Mouse (Mus musculus): Measurements from ENCODE around the gene Retreg1. TPM values are rescaled to one million over a fixed set of nuclear protein-coding genes. Genes with fewer than 3 reads are reported as not detected.
"Not testable (repeated sequence)": the region's sequence is repeated elsewhere in the genome, so short reads cannot be mapped to it uniquely, and the experiment has no call there.

Gene Retreg1
- polyA plus RNA-seq, 1 experiment from 2014 or later: 5.6 TPM

DNA sequence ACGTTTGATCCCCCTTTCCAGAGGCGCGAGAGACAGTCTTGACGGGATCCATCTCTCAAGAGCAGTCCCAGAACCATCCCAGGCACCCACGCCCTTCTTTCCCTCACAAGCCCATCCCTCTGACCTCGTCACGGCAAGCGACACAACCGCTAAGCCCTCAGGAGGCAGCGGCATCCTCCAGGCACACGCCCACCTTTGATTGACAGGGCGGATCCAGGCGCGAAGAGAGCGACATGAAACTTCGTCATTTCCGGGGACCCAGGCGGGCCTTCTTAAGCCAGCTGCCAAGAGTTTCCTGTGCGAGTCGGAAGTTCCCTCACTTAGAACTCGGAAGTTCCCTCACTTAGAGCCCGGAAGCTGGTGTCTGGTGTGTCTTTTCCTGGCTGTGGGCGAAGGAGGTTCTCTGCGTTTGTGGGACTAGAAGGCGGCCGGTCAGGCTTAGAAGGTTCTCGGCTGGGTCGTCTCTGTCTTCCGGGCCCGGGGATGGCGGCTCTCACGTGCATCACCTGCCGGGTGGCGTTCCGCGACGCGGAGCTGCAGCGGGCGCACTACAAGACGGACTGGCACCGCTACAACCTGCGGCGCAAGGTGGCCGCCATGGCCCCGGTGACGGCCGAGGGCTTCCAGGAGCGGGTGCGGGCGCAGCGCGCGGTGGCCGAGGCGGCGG, 141.2 kb downstream of the Retreg1 start, which contains the start of gene Zfp622:
Gene Zfp622 (plus strand): TSS at position 300 of the 667 bp plus-strand sequence.
- under 1% methylated on average over 57 of the region's 57 CpGs for WGBS
- Histone ChIP-seq H3K27me3 (ENCODE audit: control insufficient read depth, insufficient read depth, low read length) (no peaks in the 10 kb centered on the region), H3K36me3 (ENCODE audit: control insufficient read depth, insufficient read depth, low read length) (no peaks in the 10 kb centered on the region)

DNA sequence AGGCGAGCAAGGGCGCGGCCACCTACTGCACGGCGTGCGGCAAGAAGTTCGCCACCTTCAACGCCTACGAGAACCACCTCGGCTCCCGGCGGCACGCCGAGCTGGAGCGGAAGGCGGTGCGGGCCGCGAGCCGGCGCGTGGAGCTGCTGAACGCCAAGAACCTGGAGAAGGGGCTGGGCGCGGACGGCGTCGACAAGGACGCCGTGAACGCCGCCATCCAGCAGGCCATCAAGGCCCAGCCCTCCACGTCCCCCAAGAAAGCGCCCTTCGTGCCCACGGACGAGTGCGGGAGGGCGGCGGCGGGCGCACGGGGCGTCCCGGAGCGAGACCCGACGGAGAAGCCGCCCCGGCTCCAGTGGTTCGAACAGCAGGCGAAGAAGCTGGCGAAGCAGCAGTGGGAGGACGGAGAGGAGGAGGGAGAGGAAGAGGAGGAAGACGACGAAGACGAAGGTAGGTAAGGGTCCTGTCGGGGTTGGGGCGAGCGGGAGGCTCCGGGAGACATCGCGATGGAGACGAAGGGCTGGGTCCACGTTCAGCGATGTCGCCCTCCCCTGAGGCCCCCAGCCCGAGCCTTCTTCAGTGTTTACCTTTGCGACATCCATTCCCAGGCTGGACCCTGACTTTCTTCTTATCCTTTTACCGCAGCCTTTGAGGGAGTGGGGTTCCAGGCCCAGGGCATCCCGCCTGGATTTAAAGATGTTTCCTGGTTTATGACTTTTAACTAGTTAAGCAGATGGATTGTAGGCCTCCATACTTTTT, 141.9 kb downstream of the Retreg1 start:
- H3K4me3 ChIP-seq (ENCODE audit: low read depth, low read length): peak overlapping the region; percentile 96
- under 1% methylated on average over 70 of the region's 71 CpGs for WGBS
- H3K9ac ChIP-seq (ENCODE audit: low read length): peak overlapping the region; percentile 89
- ATAC-seq (ENCODE audit: insufficient read depth, low FRiP score, low TSS enrichment) (peak; percentile 25), DNase-seq (ENCODE audit: low spot score) (no peak)
- H3K4me1 ChIP-seq (ENCODE audit: control insufficient read depth, insufficient read depth, low read length): peaks cover 16% of the 10 kb centered on the region
- no peaks in the 10 kb centered on the region for H3K36me3 ChIP-seq (ENCODE audit: control insufficient read depth, insufficient read depth, low read length)
- peak overlapping the region; percentile 79 for H3K27ac ChIP-seq (ENCODE audit: low read depth, low read length)
- peak overlapping the region; percentile 78 for H3K4me2 ChIP-seq (ENCODE audit: low read depth)
- no peaks in the 10 kb centered on the region for H3K27me3 ChIP-seq (ENCODE audit: control insufficient read depth, insufficient read depth, low read length)
- no peaks in the 10 kb centered on the region for H3K9me3 ChIP-seq (ENCODE audit: control insufficient read depth, low read length)

More for the DNA sequence above, 141.2 kb downstream of the Retreg1 start, which contains the start of gene Zfp622:
- Histone ChIP-seq H3K9ac (ENCODE audit: low read length) (peak within 1 kb of the TSS; percentile 89), H3K9me3 (ENCODE audit: control insufficient read depth, low read length) (no peaks in the 10 kb centered on the region), H3K4me2 (ENCODE audit: low read depth) (peak within 1 kb of the TSS; percentile 78), H3K27ac (ENCODE audit: low read depth, low read length) (peak within 1 kb of the TSS; percentile 79), H3K4me1 (ENCODE audit: control insufficient read depth, insufficient read depth, low read length) (peaks cover 16% of the 10 kb centered on the region), H3K4me3 (ENCODE audit: low read depth, low read length) (peak within 1 kb of the TSS; percentile 96)
- peak; percentile 97 for DNase-seq (ENCODE audit: low spot score)
- ATAC-seq (ENCODE audit: insufficient read depth, low FRiP score, low TSS enrichment): peak; percentile 96

DNA sequence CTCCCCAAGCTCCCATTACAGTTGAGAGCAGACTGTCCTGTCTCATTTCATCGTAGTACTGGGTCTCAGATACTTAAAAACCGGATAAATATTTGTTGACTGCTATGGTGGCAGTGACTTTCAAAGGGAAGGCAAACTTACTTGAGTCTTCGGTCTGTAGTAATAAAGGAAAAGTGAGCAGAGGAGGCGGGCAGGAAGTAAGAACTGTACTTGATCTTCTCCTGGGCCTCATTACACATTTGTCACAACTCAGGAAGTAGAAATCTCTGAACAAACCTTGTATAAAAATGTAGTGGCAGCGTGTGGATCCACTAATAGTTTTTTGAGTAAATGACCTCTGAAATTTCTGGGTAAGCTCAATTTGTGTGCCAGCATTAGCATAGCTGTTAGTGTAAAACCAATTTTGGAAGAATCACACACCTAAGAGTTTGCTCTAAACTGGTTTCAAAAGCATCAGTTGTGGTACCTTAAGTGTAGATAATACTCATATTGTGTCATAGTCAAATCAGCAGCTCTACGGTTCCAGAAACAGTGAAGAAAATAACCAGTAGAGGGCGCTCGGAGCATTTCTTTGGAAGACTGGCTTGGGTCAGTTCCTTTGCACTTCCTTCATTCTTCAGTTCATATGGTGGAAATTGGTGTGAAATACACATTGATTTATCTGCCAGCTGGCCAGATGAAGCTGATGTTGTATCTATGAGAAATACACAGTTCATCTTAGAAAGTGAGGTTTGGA, 150.2 kb downstream of the Retreg1 start:
- ATAC-seq (ENCODE audit: insufficient read depth, low FRiP score, low TSS enrichment): no peak
- no peaks in the 10 kb centered on the region; the same call in 1 of the 2 replicates for H3K36me3 ChIP-seq (ENCODE audit: control insufficient read depth, insufficient read depth, low read length)
- WGBS: 63% methylated on average over 8 of the region's 8 CpGs

DNA sequence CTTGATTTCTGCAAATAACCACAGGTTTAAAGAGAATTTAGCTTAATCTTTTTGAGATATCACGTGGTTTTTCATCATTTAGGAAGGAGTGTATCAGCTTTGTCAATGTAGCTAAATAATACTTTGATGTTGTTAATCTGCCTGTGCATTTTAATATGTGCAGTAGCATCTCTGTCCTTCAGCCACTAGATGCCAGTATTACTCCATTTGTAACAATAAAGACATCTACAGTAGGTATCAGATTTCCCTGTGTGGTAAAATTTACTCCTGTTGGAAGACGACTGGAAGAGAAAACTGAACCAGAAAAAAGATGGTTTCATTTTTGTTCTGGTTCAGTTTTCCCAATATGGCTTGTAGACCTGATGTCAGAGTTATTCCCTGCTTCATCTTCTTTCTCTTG, 152.5 kb downstream of the Retreg1 start:
- Histone ChIP-seq H3K36me3 (ENCODE audit: control insufficient read depth, insufficient read depth, low read length) (no peaks in the 10 kb centered on the region; the same call in 1 of the 2 replicates), H3K4me2 (ENCODE audit: low read depth) (no peak overlapping the region), H3K9me3 (ENCODE audit: control insufficient read depth, low read length) (no peaks in the 10 kb centered on the region), H3K4me3 (ENCODE audit: low read depth, low read length) (no peak overlapping the region), H3K27me3 (ENCODE audit: control insufficient read depth, insufficient read depth, low read length) (no peaks in the 10 kb centered on the region), H3K9ac (ENCODE audit: low read length) (no peak overlapping the region), H3K27ac (ENCODE audit: low read depth, low read length) (no peak overlapping the region), H3K4me1 (ENCODE audit: control insufficient read depth, insufficient read depth, low read length) (no peaks in the 10 kb centered on the region)
- 54% methylated on average over 2 of the region's 2 CpGs for WGBS
- DNase-seq (ENCODE audit: low spot score) (no peak), ATAC-seq (ENCODE audit: insufficient read depth, low FRiP score, low TSS enrichment) (no peak)

More for the DNA sequence above, 150.2 kb downstream of the Retreg1 start:
- no peak overlapping the region for H3K27ac ChIP-seq (ENCODE audit: low read depth, low read length)
- H3K4me3 ChIP-seq (ENCODE audit: low read depth, low read length): no peak overlapping the region
- no peaks in the 10 kb centered on the region for H3K9me3 ChIP-seq (ENCODE audit: control insufficient read depth, low read length)
- H3K4me1 ChIP-seq (ENCODE audit: control insufficient read depth, insufficient read depth, low read length): no peaks in the 10 kb centered on the region
- no peak overlapping the region for H3K9ac ChIP-seq (ENCODE audit: low read length)
- no peak overlapping the region for H3K4me2 ChIP-seq (ENCODE audit: low read depth)
- H3K27me3 ChIP-seq (ENCODE audit: control insufficient read depth, insufficient read depth, low read length): no peaks in the 10 kb centered on the region
- DNase-seq (ENCODE audit: low spot score): peak; percentile 45

DNA sequence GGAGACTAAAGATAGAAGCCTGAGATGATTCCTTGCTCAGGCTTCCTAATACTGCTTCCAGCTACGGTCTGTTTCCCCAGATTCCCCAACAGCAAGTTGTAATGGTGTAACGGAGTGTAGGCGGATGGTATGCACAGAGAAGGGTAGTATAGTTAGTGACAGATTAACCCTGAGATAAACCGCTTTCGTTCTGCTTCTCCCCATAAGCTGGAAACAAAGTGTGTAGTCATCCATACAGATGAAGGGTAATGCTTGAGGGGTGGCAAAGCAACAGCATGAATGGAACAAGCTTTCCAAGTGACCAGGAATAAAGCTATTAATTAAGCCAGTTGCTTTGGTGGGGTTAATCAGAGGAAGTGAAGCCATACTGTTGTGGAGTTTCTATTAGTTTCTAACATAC, 156.6 kb downstream of the Retreg1 start:
- not testable (repeated sequence) for H3K9me3 ChIP-seq (ENCODE audit: control insufficient read depth, low read length); H3K36me3 ChIP-seq (ENCODE audit: control insufficient read depth, insufficient read depth, low read length); H3K4me2 ChIP-seq (ENCODE audit: low read depth); H3K4me3 ChIP-seq (ENCODE audit: low read depth, low read length); H3K27ac ChIP-seq (ENCODE audit: low read depth, low read length); H3K4me1 ChIP-seq (ENCODE audit: control insufficient read depth, insufficient read depth, low read length); DNase-seq (ENCODE audit: low spot score); H3K27me3 ChIP-seq (ENCODE audit: control insufficient read depth, insufficient read depth, low read length); ATAC-seq (ENCODE audit: insufficient read depth, low FRiP score, low TSS enrichment); H3K9ac ChIP-seq (ENCODE audit: low read length)
- WGBS: 43% methylated on average over 5 of the region's 5 CpGs

DNA sequence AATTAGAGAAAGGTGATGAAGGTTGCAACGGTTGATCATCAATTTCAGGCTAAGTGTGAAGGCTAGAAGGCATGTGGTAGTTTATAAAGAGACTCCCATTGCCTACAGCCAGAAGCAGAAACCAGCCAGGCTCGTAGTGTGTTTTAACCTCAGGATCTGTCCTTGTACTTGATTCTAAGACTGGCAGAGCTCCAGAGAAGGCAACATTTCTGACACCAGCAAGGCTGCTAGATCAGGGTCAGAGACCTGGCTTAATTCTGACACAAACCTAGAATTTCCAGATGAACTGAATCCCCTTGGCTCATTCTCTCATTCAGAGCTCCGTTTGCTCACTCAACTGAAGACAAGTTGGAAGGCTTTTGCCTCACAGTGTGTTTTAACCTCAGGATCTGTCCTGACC, 165.6 kb downstream of the Retreg1 start:
- no peak overlapping the region for H3K4me2 ChIP-seq (ENCODE audit: low read depth)
- no peak for ATAC-seq (ENCODE audit: insufficient read depth, low FRiP score, low TSS enrichment)
- H3K4me3 ChIP-seq (ENCODE audit: low read depth, low read length): no peak overlapping the region
- 88% methylated on average over 3 of the region's 3 CpGs for WGBS
- DNase-seq (ENCODE audit: low spot score): no peak
- H3K9ac ChIP-seq (ENCODE audit: low read length): no peak overlapping the region
- no peaks in the 10 kb centered on the region for H3K27me3 ChIP-seq (ENCODE audit: control insufficient read depth, insufficient read depth, low read length)
- no peaks in the 10 kb centered on the region for H3K36me3 ChIP-seq (ENCODE audit: control insufficient read depth, insufficient read depth, low read length)
- no peak overlapping the region for H3K27ac ChIP-seq (ENCODE audit: low read depth, low read length)
- H3K9me3 ChIP-seq (ENCODE audit: control insufficient read depth, low read length): no peaks in the 10 kb centered on the region
- no peaks in the 10 kb centered on the region for H3K4me1 ChIP-seq (ENCODE audit: control insufficient read depth, insufficient read depth, low read length)

DNA sequence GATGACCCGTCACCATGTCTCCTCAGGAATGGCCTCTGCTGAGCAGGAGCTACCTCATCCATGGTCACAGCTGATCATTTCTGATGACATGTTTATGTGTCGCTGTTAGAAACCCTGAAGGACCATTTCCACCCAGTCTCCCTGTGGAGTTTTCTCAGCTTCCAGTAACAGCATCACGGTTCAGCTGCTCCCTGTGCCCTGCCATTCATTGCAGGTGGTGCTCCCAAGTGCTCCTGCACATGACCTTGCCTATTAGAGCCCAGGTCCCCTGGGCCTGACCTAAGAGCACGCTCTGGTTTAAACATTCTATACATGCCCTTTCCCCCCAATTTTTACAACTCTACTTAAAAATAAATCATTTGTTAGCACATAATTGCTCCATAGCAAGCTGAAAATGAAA, 169.9 kb downstream of the Retreg1 start:
- Histone ChIP-seq H3K4me2 (ENCODE audit: low read depth) (no peak overlapping the region), H3K4me1 (ENCODE audit: control insufficient read depth, insufficient read depth, low read length) (peaks cover 2% of the 10 kb centered on the region; the same call in 1 of the 2 replicates), H3K4me3 (ENCODE audit: low read depth, low read length) (no peak overlapping the region), H3K9ac (ENCODE audit: low read length) (no peak overlapping the region), H3K27me3 (ENCODE audit: control insufficient read depth, insufficient read depth, low read length) (no peaks in the 10 kb centered on the region), H3K27ac (ENCODE audit: low read depth, low read length) (no peak overlapping the region), H3K9me3 (ENCODE audit: control insufficient read depth, low read length) (no peaks in the 10 kb centered on the region), H3K36me3 (ENCODE audit: control insufficient read depth, insufficient read depth, low read length) (no peaks in the 10 kb centered on the region)
- ATAC-seq (ENCODE audit: insufficient read depth, low FRiP score, low TSS enrichment) (no peak), DNase-seq (ENCODE audit: low spot score) (peak; percentile 21)
- whole genome bisulfite sequencing: 54% methylated on average over 4 of the region's 4 CpGs

DNA sequence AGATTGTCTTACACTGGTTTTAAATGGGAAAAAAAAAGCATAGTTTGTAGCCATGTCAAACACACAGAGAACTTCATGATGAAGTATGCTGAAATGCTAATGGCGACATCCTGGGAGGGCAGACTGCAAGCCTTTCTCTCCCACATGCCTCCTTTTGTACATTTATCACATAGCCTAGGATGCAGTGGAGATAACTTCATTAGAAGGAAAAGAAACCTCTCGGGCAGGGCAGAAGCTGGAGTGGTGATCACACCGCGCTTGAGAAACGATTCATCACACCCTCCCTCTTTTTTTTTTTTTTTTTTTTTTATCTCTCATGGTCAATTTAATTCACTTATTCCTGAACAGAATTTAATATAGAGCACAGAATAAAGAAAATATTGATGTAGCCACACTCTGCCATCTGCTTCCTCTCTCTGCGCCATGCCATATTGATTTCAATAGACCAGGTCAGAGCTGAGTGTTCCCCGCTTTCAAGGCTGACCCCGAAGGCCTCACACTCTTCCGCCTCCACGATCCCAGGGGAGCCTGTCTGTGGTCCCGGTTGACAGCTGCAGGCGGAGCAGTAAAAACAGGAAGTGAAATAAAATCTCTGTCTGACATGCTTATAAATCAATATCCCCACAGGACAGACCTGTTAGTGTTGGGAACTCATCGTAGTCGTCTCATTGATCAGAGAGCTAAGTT, 173.1 kb downstream of the Retreg1 start:
- Histone ChIP-seq H3K9ac (ENCODE audit: low read length) (no peak overlapping the region), H3K27me3 (ENCODE audit: control insufficient read depth, insufficient read depth, low read length) (no peaks in the 10 kb centered on the region), H3K4me2 (ENCODE audit: low read depth) (no peak overlapping the region), H3K9me3 (ENCODE audit: control insufficient read depth, low read length) (no peaks in the 10 kb centered on the region), H3K36me3 (ENCODE audit: control insufficient read depth, insufficient read depth, low read length) (no peaks in the 10 kb centered on the region), H3K4me3 (ENCODE audit: low read depth, low read length) (no peak overlapping the region), H3K4me1 (ENCODE audit: control insufficient read depth, insufficient read depth, low read length) (peaks cover 2% of the 10 kb centered on the region; the same call in 1 of the 2 replicates), H3K27ac (ENCODE audit: low read depth, low read length) (no peak overlapping the region)
- peak; percentile 76 for ATAC-seq (ENCODE audit: insufficient read depth, low FRiP score, low TSS enrichment)
- WGBS: 27% methylated on average over 14 of the region's 14 CpGs
- DNase-seq (ENCODE audit: low spot score): peak; percentile 76
